In the genomic region with DNA sequence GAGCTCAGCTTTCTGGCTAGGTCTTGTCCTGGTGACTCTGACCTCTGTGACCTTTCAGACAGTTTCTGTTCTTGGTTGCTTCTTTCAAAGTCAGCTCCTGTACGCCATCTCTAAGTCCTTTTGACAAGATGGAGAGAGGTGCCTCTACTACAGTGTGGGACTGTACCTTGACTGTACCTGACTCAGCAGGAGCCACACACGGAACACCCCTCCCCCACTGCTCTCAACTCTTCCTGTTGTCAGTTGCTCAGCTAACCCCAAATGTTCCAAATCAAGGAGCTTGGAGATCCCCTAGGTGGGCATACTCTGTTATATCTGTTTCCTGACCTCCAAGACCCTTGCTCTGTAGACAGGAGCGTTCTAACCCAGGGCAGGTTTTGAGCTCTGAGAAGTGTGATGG, we compare ENCODE assay signal across 30 mouse cellular contexts. TPM values are rescaled to one million over a fixed set of nuclear protein-coding genes. Genes with fewer than 3 reads are reported as not detected.
DNase-seq lines count a peak whose midpoint lies in the region; ATAC-seq and TF ChIP-seq lines count a peak whose summit lies in the region.
"Had no signal": no experiment of that assay in that cellular context is flagged by ENCODE, and none has a peak within 500 bp of the region (broad histone marks: within the 10 kb centered on the region; RNA-seq: fewer than 3 reads in every experiment).

A gene (minus strand): TSS at position 205 of the 400 bp plus-strand sequence.

- no peak for TF ChIP-seq CTCF in thymus, adult 2 months (IDR thresholded peaks at IDR 0.05; ENCODE audit: borderline replicate concordance, control insufficient read depth, extremely low read depth, insufficient read depth, low read length, poor library complexity)

- TF ChIP-seq POLR2A in thymus, adult 2 months (IDR thresholded peaks at IDR 0.05; ENCODE audit: control insufficient read depth, extremely low read depth, insufficient read depth, low read length, poor library complexity) = no peak

- no peak for ATAC-seq in activated CD4-positive, CD25-positive, alpha-beta regulatory T cell, adult 4 months
- ATAC-seq in midbrain, embryonic 14.5 days (ENCODE audit: low FRiP score, low TSS enrichment) = no peak
- ATAC-seq: forebrain, embryonic 15.5 days; hindbrain, postnatal 0 days had no signal

- peak; percentile 20 for DNase-seq in thymus, adult 2 months
- DNase-seq in thymus, adult 18-20 months = no peak
- peak; percentile 43 for DNase-seq in induced T-regulatory cell, adult 2 months (ENCODE audit: low read depth)
- peak; percentile 22 for DNase-seq in thymus, postnatal 25 days
- DNase-seq in midbrain, embryonic 14.5 days = no peak
- DNase-seq: adrenal gland, adult 8-10 months; adrenal gland, postnatal 25 days; cerebellum, adult 11-12 months; cerebellum, adult 8-10 months; cerebellum, postnatal 10 days; cerebellum, postnatal 36 days; embryo, embryonic 11 days; gastrocnemius, postnatal 25 days; heart, adult 18-20 months; heart, postnatal 10 days; heart, postnatal 4 days had no signal

- no peak within 1 kb of the TSS for H3K27ac ChIP-seq in thymus, adult 2 months (ENCODE audit: control insufficient read depth, insufficient read depth, low read length)
- H3K27ac ChIP-seq in midbrain, embryonic 14.5 days (replicated peaks; ENCODE audit: low read depth, low read length) = no peak within 1 kb of the TSS
- H3K27ac ChIP-seq: embryonic facial prominence, embryonic 10.5 days; embryonic facial prominence, embryonic 13.5 days; forebrain, embryonic 12.5 days; forebrain, embryonic 15.5 days; heart, embryonic 15.5 days; hindbrain, embryonic 14.5 days; hindbrain, postnatal 0 days had no signal

- H3K4me1 ChIP-seq in thymus, adult 2 months (replicated peaks; ENCODE audit: control insufficient read depth, insufficient read depth, low read length) = peaks cover 7% of the 10 kb centered on the region
- no peaks in the 10 kb centered on the region for H3K4me1 ChIP-seq in midbrain, embryonic 14.5 days (ENCODE audit: control insufficient read depth, insufficient read depth, low read length)
- H3K4me1 ChIP-seq: embryonic facial prominence, embryonic 13.5 days; forebrain, embryonic 12.5 days; forebrain, embryonic 15.5 days; heart, embryonic 15.5 days had no signal

- no peak within 1 kb of the TSS for H3K9ac ChIP-seq in midbrain, embryonic 14.5 days (replicated peaks; ENCODE audit: low read length)
- H3K9ac ChIP-seq: embryonic facial prominence, embryonic 13.5 days; forebrain, embryonic 12.5 days; forebrain, embryonic 15.5 days; heart, embryonic 12.5 days; heart, embryonic 15.5 days; hindbrain, embryonic 14.5 days had no signal

- no peaks in the 10 kb centered on the region for H3K36me3 ChIP-seq in thymus, adult 2 months (ENCODE audit: control insufficient read depth, insufficient read depth, low read length)
- H3K36me3 ChIP-seq in midbrain, embryonic 14.5 days (ENCODE audit: control insufficient read depth, insufficient read depth, low read length) = no peaks in the 10 kb centered on the region
- H3K36me3 ChIP-seq: embryonic facial prominence, embryonic 10.5 days; embryonic facial prominence, embryonic 13.5 days; forebrain, embryonic 12.5 days; forebrain, embryonic 15.5 days; heart, embryonic 12.5 days; heart, embryonic 15.5 days had no signal

- H3K4me2 ChIP-seq in midbrain, embryonic 14.5 days (ENCODE audit: low read length) = no peak within 1 kb of the TSS
- H3K4me2 ChIP-seq: embryonic facial prominence, embryonic 13.5 days; forebrain, embryonic 12.5 days; forebrain, embryonic 15.5 days; heart, embryonic 12.5 days; heart, embryonic 15.5 days; hindbrain, embryonic 14.5 days had no signal

- H3K9me3 ChIP-seq in midbrain, embryonic 14.5 days (ENCODE audit: control insufficient read depth, low read length) = no peaks in the 10 kb centered on the region
- H3K9me3 ChIP-seq: embryonic facial prominence, embryonic 10.5 days; embryonic facial prominence, embryonic 13.5 days; forebrain, embryonic 12.5 days; forebrain, embryonic 15.5 days; heart, embryonic 12.5 days; heart, embryonic 15.5 days had no signal

- H3K4me3 ChIP-seq in thymus, adult 2 months (ENCODE audit: control insufficient read depth, insufficient read depth, low read length) = no peak within 1 kb of the TSS
- H3K4me3 ChIP-seq in midbrain, embryonic 14.5 days (replicated peaks; ENCODE audit: low read depth, low read length) = no peak within 1 kb of the TSS
- H3K4me3 ChIP-seq: embryonic facial prominence, embryonic 10.5 days; embryonic facial prominence, embryonic 13.5 days; erythroblast, embryonic 14.5 days; forebrain, embryonic 12.5 days; forebrain, embryonic 15.5 days; heart, embryonic 12.5 days; heart, embryonic 15.5 days had no signal

- WGBS in thymus, adult 2 months = 74% methylated on average over 3 of the region's 3 CpGs
- 87% methylated on average over 3 of the region's 3 CpGs for WGBS in midbrain, embryonic 14.5 days

- H3K27me3 ChIP-seq in thymus, adult 2 months (ENCODE audit: control insufficient read depth, insufficient read depth, low read length) = no peaks in the 10 kb centered on the region
- H3K27me3 ChIP-seq in midbrain, embryonic 14.5 days (ENCODE audit: control insufficient read depth, insufficient read depth, low read length) = no peaks in the 10 kb centered on the region
- H3K27me3 ChIP-seq: embryonic facial prominence, embryonic 13.5 days; forebrain, embryonic 12.5 days; forebrain, embryonic 15.5 days; heart, embryonic 12.5 days; heart, embryonic 15.5 days had no signal

RNA-seq across cellular contexts. Expression of the gene that starts here (rescaled TPM):
- not detected in 2 replicates for polyA plus RNA-seq in thymus, adult 2 months (2012; rRNA removed)
- polyA plus RNA-seq in activated CD4-positive, CD25-positive, alpha-beta regulatory T cell, adult 4 months (2017; shearing (Covaris generic)) = not detected
- polyA plus RNA-seq in midbrain, embryonic 14.5 days (2014; fragmentation: Nextera tagmentation; extraction: Ambion mirVana) = 0.08 TPM in 1 of 2 replicates, not detected in the other
- polyA plus RNA-seq: brain, embryonic 14.5 days; C2C12; cortical plate, adult 2 months; embryonic facial prominence, embryonic 10.5 days; embryonic facial prominence, embryonic 13.5 days; erythroblast, embryonic 14.5 days; forebrain, embryonic 15.5 days; hindbrain, embryonic 11.5 days; hindbrain, embryonic 14.5 days; hindbrain, postnatal 0 days had no signal

Comparison
In these comparisons a context has a peak if more than half of its experiments do, and no peak if none do; other contexts are left out.
1. DNase-seq: peak in induced T-regulatory cell, adult 2 months (single experiment) and thymus, postnatal 25 days (single experiment); none in thymus, adult 18-20 months (0 of 2) and midbrain, embryonic 14.5 days (single experiment).
2. Peak in DNase-seq in thymus, adult 2 months; RNA of the gene not detected or under 1 TPM.